In genomic region chr1:39651241-39651548, GRCm38 (mm10) we compare ENCODE assay signal across 9 mouse cellular contexts. TPM values are rescaled to one million over a fixed set of nuclear protein-coding genes. Genes with fewer than 3 reads are reported as not detected.
A peak's percentile ranks its signal among the peaks of the same experiment; 100 is the strongest.
DNase-seq lines count a peak whose midpoint lies in the region; ATAC-seq and TF ChIP-seq lines count a peak whose summit lies in the region.
"Had no signal": no experiment of that assay in that cellular context is flagged by ENCODE, and none has a peak within 500 bp of the region (broad histone marks: within the 10 kb centered on the region; RNA-seq: fewer than 3 reads in every experiment).

Gene Creg2, minus strand, starts transcription at chr1:39651474.

- WGBS in heart, adult 2 months, result 33% methylated on average over 9 of the region's 9 CpGs
- WGBS in forebrain, embryonic 16.5 days, result 34% methylated on average over 9 of the region's 9 CpGs
- 42% methylated on average over 9 of the region's 9 CpGs for WGBS in limb, embryonic 10.5 days
- WGBS in stomach, embryonic 14.5 days, result 38% methylated on average over 9 of the region's 9 CpGs

- H3K4me3 ChIP-seq in heart, adult 2 months, result peak within 1 kb of the TSS; percentile 41
- peak within 1 kb of the TSS; percentile 66 for H3K4me3 ChIP-seq in forebrain, embryonic 16.5 days (replicated peaks; ENCODE audit: low read length)
- H3K4me3 ChIP-seq in limb, embryonic 10.5 days, result peak within 1 kb of the TSS; percentile 64
- peak within 1 kb of the TSS; percentile 44 for H3K4me3 ChIP-seq in stomach, embryonic 14.5 days (ENCODE audit: low read depth, low read length)

- H3K9me3 ChIP-seq in forebrain, embryonic 16.5 days (ENCODE audit: control insufficient read depth, low read length), result no peaks in the 10 kb centered on the region
- no peaks in the 10 kb centered on the region for H3K9me3 ChIP-seq in limb, embryonic 10.5 days (replicated peaks)
- no peaks in the 10 kb centered on the region for H3K9me3 ChIP-seq in stomach, embryonic 14.5 days (ENCODE audit: control insufficient read depth, low read depth, low read length)

- peak within 1 kb of the TSS; percentile 27 for H3K9ac ChIP-seq in heart, adult 2 months (ENCODE audit: low read depth, low read length)
- H3K9ac ChIP-seq in forebrain, embryonic 16.5 days (replicated peaks; ENCODE audit: low read depth, low read length), result peak within 1 kb of the TSS; percentile 71
- H3K9ac ChIP-seq in stomach, embryonic 14.5 days (replicated peaks; ENCODE audit: low read depth, low read length), result no peak within 1 kb of the TSS

- peaks cover 14% of the 10 kb centered on the region for H3K27me3 ChIP-seq in heart, adult 2 months (ENCODE audit: control insufficient read depth, insufficient read depth, low read length)
- peaks cover 17% of the 10 kb centered on the region for H3K27me3 ChIP-seq in forebrain, embryonic 16.5 days (replicated peaks; ENCODE audit: control insufficient read depth, insufficient read depth, low read length)
- peaks cover 58% of the 10 kb centered on the region for H3K27me3 ChIP-seq in limb, embryonic 10.5 days (ENCODE audit: low read depth, poor library complexity, severe bottlenecking)
- H3K27me3 ChIP-seq in stomach, embryonic 14.5 days (ENCODE audit: control insufficient read depth, insufficient read depth, low read length), result 0 out of 2 replicates have a peak, but pooled peaks cover 13% of the 10 kb centered on the region
- H3K27me3 ChIP-seq: CH12.LX had no signal

- peaks cover 6% of the 10 kb centered on the region for H3K4me1 ChIP-seq in heart, adult 2 months (ENCODE audit: control insufficient read depth, insufficient read depth, low read length)
- peaks cover 16% of the 10 kb centered on the region for H3K4me1 ChIP-seq in forebrain, embryonic 16.5 days (replicated peaks; ENCODE audit: control insufficient read depth, insufficient read depth, low read length)
- H3K4me1 ChIP-seq in limb, embryonic 10.5 days, result peaks cover 14% of the 10 kb centered on the region
- H3K4me1 ChIP-seq in stomach, embryonic 14.5 days (ENCODE audit: control insufficient read depth, insufficient read depth, low read length), result peaks cover 4% of the 10 kb centered on the region; the same call in 1 of the 2 replicates

- ATAC-seq in forebrain, embryonic 16.5 days, result no peak; the same call in 1 of the 2 replicates
- ATAC-seq in stomach, embryonic 14.5 days (ENCODE audit: insufficient number of reproducible peaks, insufficient read depth, low FRiP score, low read depth), result no peak

- H3K79me2 ChIP-seq in heart, adult 2 months (replicated peaks; ENCODE audit: control insufficient read depth, insufficient read depth, low read length), result no peaks in the 10 kb centered on the region

- H3K4me2 ChIP-seq in forebrain, embryonic 16.5 days (ENCODE audit: low read length), result peak within 1 kb of the TSS; percentile 100
- H3K4me2 ChIP-seq in stomach, embryonic 14.5 days (replicated peaks; ENCODE audit: low read depth, low read length), result peak within 1 kb of the TSS; percentile 98

- intact Hi-C loops in heart, adult 2 months (cut with DNase I), result no loop called here
- intact Hi-C loops in heart, postnatal 14 days (cut with DNase I), result loop anchor here (2.0 kb wide), 1 partner anchor 36 kb away; no protein-coding TSS in a partner anchor

- no peak for TF ChIP-seq EP300 in heart, adult 2 months (IDR thresholded peaks at IDR 0.05; ENCODE audit: insufficient read depth, low read depth, low read length)

- H3K27ac ChIP-seq in heart, adult 2 months, result no peak within 1 kb of the TSS
- H3K27ac ChIP-seq in forebrain, embryonic 16.5 days (ENCODE audit: low read length), result no peak within 1 kb of the TSS
- peak within 1 kb of the TSS; percentile 36; the same call in 1 of the 2 replicates for H3K27ac ChIP-seq in limb, embryonic 10.5 days
- H3K27ac ChIP-seq in stomach, embryonic 14.5 days (ENCODE audit: low read length), result no peak within 1 kb of the TSS

- TF ChIP-seq POLR2A in heart, adult 2 months (IDR thresholded peaks at IDR 0.05; ENCODE audit: insufficient read depth, low read depth, low read length), result no peak

- no peak for TF ChIP-seq CTCF in heart, adult 2 months (IDR thresholded peaks at IDR 0.05)

- no peaks in the 10 kb centered on the region for H3K36me3 ChIP-seq in heart, adult 2 months (ENCODE audit: control insufficient read depth, insufficient read depth, low read length)
- no peaks in the 10 kb centered on the region for H3K36me3 ChIP-seq in forebrain, embryonic 16.5 days (ENCODE audit: control insufficient read depth, insufficient read depth)
- no peaks in the 10 kb centered on the region for H3K36me3 ChIP-seq in limb, embryonic 10.5 days
- no peaks in the 10 kb centered on the region for H3K36me3 ChIP-seq in stomach, embryonic 14.5 days (ENCODE audit: control insufficient read depth, insufficient read depth, low read length)

- no peak for DNase-seq in heart, adult 2 months
- DNase-seq in heart, postnatal 14 days, result no peak
- DNase-seq in CD4-positive helper T cell, adult 2 months (ENCODE audit: low read depth, low spot score), result peak; percentile 59
- DNase-seq in limb, embryonic 10.5 days (ENCODE audit: low spot score), result no peak
- no peak for DNase-seq in spleen, postnatal 10 days (ENCODE audit: low spot score in 2 of 2)
- no peak for DNase-seq in gastrocnemius, postnatal 25 days

RNA-seq across cellular contexts. Expression of gene Creg2, which starts in this region (rescaled TPM):
- under 1 TPM in 1 of 2 experiments, not detected in 1; 0.05 TPM for total RNA-seq in heart, adult 2 months (2021)
- polyA plus RNA-seq in heart, adult 2 months (2012; rRNA removed), result 0.06 TPM in 1 of 2 replicates, not detected in the other
- total RNA-seq in heart, postnatal 14 days (2021), result not detected
- polyA plus RNA-seq in forebrain, embryonic 16.5 days (2015; fragmentation: Nextera tagmentation; extraction: Ambion mirVana), result 1.1 and 2.3 TPM in 2 replicates
- 0.06 TPM in 1 of 2 replicates, not detected in the other for polyA plus RNA-seq in limb, embryonic 10.5 days (2016; fragmentation: Nextera tagmentation; extraction: Ambion mirVana)
- polyA plus RNA-seq in stomach, embryonic 14.5 days (2014; fragmentation: Nextera tagmentation; extraction: Ambion mirVana), result 0.29 and 0.35 TPM in 2 replicates
- under 1 TPM in 1 of 2 experiments, not detected in 1; 0.05 TPM for total RNA-seq in gastrocnemius, postnatal 25 days (2021)
- total RNA-seq: CH12.LX had no signal
